Mouse (Mus musculus) stomach, embryonic 16.5 days (tissue): ENCODE results near the gene Rnaseh2c. TPM values are rescaled to one million over a fixed set of nuclear protein-coding genes. Genes with fewer than 3 reads are reported as not detected.
A peak's percentile ranks its signal among the peaks of the same experiment; 100 is the strongest.

ENCODE experiments used
- ATAC-seq: fragments of 200-750 bp; cut with Nextera tagmentation; 2 replicates; pipeline ENCODE4 v1.8.0; 2017; ENCODE audit warnings: moderate number of reproducible peaks, moderate TSS enrichment; ENCODE audit not compliant: insufficient read depth, low FRiP score
- H3K27ac ChIP-seq: fragments of 300-500 bp; sonication (generic); 2 replicates; pipeline ENCODE4 v1.5.1; 2014; ENCODE audit warnings: low read length
- H3K27me3 ChIP-seq: fragments of 300-500 bp; sonication (generic); 2 replicates; pipeline ENCODE4 v1.6.1; 2014; ENCODE audit warnings: low read length, control low read depth, mixed read lengths; ENCODE audit not compliant: control insufficient read depth, insufficient read depth
- H3K36me3 ChIP-seq: fragments of 300-500 bp; sonication (generic); 2 replicates; pipeline ENCODE4 v1.6.1; 2014; ENCODE audit warnings: low read length; ENCODE audit not compliant: control insufficient read depth, insufficient read depth
- H3K4me1 ChIP-seq: fragments of 300-500 bp; sonication (generic); 2 replicates; pipeline ENCODE4 v1.6.1; 2014; ENCODE audit warnings: low read length, control low read depth, mixed read lengths; ENCODE audit not compliant: control insufficient read depth, insufficient read depth
- H3K4me2 ChIP-seq: fragments of 300-500 bp; sonication (generic); 2 replicates; pipeline ENCODE4 v1.6.1; 2014; ENCODE audit warnings: low read depth, low read length, mixed read lengths
- H3K4me3 ChIP-seq: fragments of 300-500 bp; sonication (generic); replicated peaks from 2 replicates; pipeline ENCODE4 v1.5.1; 2014; ENCODE audit warnings: mild to moderate bottlenecking, low read length
- H3K9ac ChIP-seq: fragments of 300-500 bp; sonication (generic); 2 replicates; pipeline ENCODE4 v1.6.1; 2014; ENCODE audit warnings: low read length
- H3K9me3 ChIP-seq: fragments of 300-500 bp; sonication (generic); replicated peaks from 2 replicates; pipeline ENCODE4 v1.6.1; 2016; ENCODE audit warnings: low read length, control low read depth; ENCODE audit not compliant: control insufficient read depth
- WGBS: fragments of 180-500 bp; shearing (Covaris S2); extraction: QIAGEN DNeasy Blood & Tissue Kit; methylation state at CpG from one replicate; pipeline ENCODE4 v1.1.7; 2014; 5-methylcytosine and 5-hydroxymethylcytosine counted together
- polyA plus RNA-seq: library from polyadenylated mRNA; unstranded; fragments of >200 nt; fragmentation: Nextera tagmentation; extraction: Ambion mirVana; gene quantifications from 2 replicates; pipeline ENCODE4 v1.2.1, GENCODE M21; 2015

The Rnaseh2c gene
- polyA plus RNA-seq, 1 experiment from 2014 or later = 125 TPM

DNA sequence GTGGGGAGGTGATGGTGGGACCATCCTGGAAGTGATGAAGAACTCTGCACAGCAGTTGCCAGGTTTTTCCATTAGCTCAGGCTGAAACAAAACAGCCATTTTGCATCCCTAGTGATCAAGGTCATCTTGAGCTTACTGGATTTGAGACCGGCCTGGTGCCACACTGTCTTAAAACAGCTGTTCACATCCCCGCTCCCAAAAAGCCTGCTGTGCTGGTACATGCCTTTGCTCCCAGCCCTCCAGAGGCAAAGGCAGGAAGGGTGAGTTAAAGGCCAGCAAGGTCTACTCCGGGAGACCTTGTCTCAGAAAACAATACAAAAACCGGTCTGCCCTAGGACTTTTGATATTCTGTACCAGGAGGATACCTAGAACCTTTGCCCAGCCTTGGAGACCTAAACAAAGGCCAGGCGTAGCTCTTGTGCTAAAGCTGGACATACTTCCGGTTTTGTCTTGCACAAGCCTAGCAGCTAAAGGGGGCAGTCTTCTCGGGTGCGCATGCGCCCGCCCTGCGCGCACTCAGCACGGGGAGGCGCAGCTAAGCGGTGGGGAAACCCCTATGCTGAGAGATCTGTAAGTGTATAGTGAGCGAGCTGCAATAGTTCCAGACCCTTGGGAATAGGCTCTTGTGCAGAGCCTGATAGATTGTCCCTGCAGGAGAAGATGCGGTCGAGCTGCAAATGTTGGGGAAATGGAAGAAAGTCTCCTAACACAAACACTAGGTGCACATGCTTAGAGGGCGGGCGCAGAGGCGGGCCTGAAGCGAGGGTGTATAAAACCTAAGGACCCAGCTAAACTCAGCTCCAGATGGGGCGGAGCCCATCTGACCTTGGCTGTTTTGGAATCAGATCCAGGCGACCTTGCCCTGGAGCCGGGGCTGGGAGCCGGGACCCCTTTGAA, 47.0 kb downstream of the Rnaseh2c start:
- peak; percentile 93 for ATAC-seq
- H3K27ac ChIP-seq = peak overlapping the region; percentile 84
- H3K27me3 ChIP-seq = no peaks in the 10 kb centered on the region
- peak overlapping the region; percentile 61 for H3K9ac ChIP-seq
- 7% methylated on average over 26 of the region's 26 CpGs for WGBS
- peak overlapping the region; percentile 60 for H3K4me2 ChIP-seq
- H3K4me1 ChIP-seq = peaks cover 10% of the 10 kb centered on the region
- peaks cover 34% of the 10 kb centered on the region for H3K36me3 ChIP-seq
- peak overlapping the region; percentile 39 for H3K4me3 ChIP-seq
- no peaks in the 10 kb centered on the region for H3K9me3 ChIP-seq

DNA sequence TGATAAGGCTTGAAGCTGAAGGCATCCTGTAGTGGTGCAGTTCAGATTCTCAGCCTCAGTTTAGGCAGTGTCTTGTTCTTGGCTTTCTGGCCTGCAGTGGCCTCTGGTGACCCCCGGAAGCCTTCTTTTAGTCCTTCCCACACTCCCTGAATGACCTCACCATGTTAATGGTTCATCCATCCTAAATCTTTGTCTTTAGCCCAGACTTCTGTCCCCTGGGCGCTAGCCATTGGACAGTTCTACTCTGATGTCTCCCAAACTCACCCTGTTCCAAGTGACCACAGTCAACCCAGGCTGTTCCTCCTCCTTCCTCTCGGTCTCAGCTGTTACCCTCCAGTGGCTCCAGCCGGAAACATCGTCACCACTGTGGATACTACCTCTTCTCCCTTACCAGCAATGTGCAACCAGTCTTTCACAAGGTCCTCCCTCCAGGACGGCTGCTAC, 47.6 kb downstream of the Rnaseh2c start:
- Histone ChIP-seq H3K27me3 (no peaks in the 10 kb centered on the region), H3K9me3 (no peaks in the 10 kb centered on the region), H3K27ac (peak overlapping the region; percentile 84), H3K9ac (peak overlapping the region; percentile 61), H3K4me2 (peak overlapping the region; percentile 60), H3K4me1 (peaks cover 12% of the 10 kb centered on the region), H3K4me3 (peak overlapping the region; percentile 39), H3K36me3 (peaks cover 32% of the 10 kb centered on the region)
- 58% methylated on average over 6 of the region's 6 CpGs for WGBS
- no peak for ATAC-seq

DNA sequence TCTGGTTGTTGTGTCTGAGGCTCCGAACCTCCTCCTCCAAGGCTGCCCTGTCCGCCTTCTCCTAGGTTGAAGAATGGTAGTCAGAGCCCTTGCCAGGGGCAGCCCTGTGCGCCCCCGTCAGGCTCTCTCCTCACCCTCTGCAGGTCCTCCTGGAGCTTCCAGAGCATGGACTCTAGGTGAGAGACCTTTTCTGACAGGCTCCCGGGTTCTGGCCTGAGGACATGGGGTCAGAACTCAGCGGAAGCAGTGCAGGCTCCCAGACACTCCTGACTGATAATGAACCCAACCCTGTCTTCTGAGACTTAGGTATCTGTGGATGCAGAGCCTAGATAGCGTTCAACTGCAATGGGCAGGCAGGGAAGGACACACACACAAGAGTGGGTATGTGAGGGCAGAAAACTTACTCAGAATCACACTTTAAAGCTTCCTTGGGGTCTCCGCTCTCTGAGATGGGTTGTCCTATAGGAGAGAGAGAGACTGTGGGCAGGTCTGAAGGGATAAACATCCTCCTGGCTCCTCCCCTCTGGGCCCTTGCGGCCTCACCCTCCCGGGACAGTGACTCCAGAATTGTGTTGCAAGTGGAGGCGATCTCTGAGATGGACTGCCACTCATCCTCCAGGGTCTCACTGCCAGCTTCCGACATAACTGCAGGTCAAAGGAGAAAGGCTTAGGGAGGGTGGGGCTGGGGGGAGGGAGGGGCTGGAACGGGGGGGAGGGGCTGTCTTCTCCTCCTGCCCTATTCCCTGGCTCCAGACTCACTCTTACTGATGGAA, 50.0 kb downstream of the Rnaseh2c start:
- H3K36me3 ChIP-seq = peaks cover 22% of the 10 kb centered on the region
- H3K9me3 ChIP-seq = no peaks in the 10 kb centered on the region
- no peak overlapping the region for H3K4me3 ChIP-seq
- 0 out of 2 replicates have a peak, but pooled peaks cover 6% of the 10 kb centered on the region for H3K27me3 ChIP-seq
- H3K4me1 ChIP-seq = peaks cover 19% of the 10 kb centered on the region
- no peak overlapping the region for H3K9ac ChIP-seq
- no peak overlapping the region for H3K4me2 ChIP-seq
- no peak for ATAC-seq
- H3K27ac ChIP-seq = no peak overlapping the region
- WGBS = 65% methylated on average over 13 of the region's 13 CpGs

DNA sequence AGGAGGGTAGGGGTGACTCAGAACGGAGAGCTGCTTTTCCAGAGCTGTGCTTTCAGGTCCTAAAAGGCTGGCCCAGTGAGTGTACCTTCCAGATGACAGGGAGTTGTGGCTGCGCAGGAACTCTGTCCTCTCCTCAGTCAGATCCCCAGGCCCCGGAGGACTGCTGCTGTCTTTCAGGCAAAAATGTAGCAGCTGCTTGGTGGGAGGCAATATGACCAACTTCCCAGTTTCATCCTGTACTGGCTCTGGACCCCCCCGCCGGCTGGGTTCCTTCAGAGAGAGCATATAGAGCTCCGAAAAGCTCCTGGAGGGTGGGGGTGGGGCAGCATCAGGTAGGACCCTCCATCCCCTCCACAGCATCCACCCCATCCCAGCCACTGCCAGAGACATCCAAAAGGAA, 50.9 kb downstream of the Rnaseh2c start:
- no peak overlapping the region for H3K9ac ChIP-seq
- 0 out of 2 replicates have a peak, but pooled peaks cover 6% of the 10 kb centered on the region for H3K27me3 ChIP-seq
- H3K4me1 ChIP-seq = peaks cover 19% of the 10 kb centered on the region
- WGBS = 89% methylated on average over 6 of the region's 6 CpGs
- H3K4me3 ChIP-seq = no peak overlapping the region
- H3K36me3 ChIP-seq = peaks cover 14% of the 10 kb centered on the region; the same call in 1 of the 2 replicates
- no peaks in the 10 kb centered on the region for H3K9me3 ChIP-seq
- no peak overlapping the region for H3K27ac ChIP-seq
- no peak for ATAC-seq
- no peak overlapping the region for H3K4me2 ChIP-seq

DNA sequence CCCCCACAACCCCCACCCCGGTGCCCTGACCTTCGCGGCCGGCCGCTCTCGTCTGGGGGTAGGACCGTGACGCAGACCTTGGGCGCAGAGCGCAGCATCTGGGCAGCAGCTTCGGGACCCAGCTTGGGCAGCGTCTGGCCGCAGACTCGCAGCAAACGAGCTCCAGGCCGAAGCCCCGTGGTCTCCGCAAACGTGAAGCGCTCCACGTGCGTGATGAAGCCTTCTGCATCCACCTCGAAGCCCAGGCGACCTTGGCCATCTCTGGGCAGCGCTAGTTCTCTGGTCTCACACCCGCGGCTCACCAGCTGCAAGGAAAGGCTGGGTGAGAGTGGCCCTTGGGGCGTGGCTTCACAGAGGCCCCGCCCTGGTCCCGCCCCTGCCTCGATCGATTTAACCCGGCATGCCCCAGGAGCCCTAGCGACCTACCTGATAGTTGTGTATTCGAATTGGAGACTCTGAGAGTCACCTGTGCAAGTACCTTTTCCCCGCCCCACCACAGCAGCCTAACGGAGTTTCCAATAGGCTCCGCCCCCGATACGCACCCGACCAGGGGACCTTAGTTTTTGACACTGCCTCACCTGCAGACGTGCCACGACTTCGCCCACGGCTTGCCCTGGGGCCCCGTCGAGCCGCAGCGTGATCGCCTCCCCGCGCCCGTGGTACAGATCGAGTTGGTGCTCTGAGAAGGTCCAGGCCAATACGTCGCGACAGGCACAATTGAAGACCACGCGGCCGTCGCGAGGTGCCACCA, 52.5 kb downstream of the Rnaseh2c start:
- H3K9ac ChIP-seq = peak overlapping the region; percentile 51
- H3K27ac ChIP-seq = no peak overlapping the region
- peak overlapping the region; percentile 68 for H3K4me2 ChIP-seq
- peaks cover 14% of the 10 kb centered on the region for H3K4me1 ChIP-seq
- 0 out of 2 replicates have a peak, but pooled peaks cover 6% of the 10 kb centered on the region for H3K27me3 ChIP-seq
- peaks cover 13% of the 10 kb centered on the region; the same call in 1 of the 2 replicates for H3K36me3 ChIP-seq
- 20% methylated on average over 62 of the region's 62 CpGs for WGBS
- H3K9me3 ChIP-seq = no peaks in the 10 kb centered on the region
- peak; percentile 85 for ATAC-seq
- peak overlapping the region; percentile 42 for H3K4me3 ChIP-seq

DNA sequence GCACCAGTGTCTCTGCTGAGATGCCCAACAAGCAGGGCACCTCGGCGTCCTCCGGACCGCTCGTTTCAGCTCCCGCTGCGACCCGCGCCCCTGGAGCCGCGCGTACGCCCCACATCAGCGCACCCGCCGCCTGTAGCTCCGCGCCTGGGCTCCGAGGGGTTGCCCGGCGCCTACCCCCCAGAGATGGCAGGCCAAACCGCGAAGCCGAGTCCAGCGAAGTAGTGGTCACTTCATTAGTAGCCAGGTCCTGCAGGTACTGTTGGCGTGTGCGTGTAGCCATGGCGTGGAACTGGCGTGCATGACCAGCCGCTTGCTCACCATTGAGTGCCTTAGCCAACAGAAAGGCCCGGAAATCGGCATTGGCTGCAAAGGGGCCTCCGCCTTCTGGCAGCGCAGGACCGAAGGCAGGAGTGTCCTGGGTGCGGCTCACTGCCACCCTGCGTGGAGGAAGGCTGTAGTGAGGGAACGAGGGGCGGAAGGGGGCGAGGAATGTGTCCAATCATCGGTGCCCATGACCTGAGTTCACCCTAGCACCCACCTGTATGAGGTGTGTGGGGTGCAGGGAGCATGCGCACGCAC, 53.1 kb downstream of the Rnaseh2c start:
- ATAC-seq = peak; percentile 12; the same call in 1 of the 2 replicates
- peak overlapping the region; percentile 68 for H3K4me2 ChIP-seq
- 26% methylated on average over 43 of the region's 43 CpGs for WGBS
- H3K36me3 ChIP-seq = peaks cover 13% of the 10 kb centered on the region; the same call in 1 of the 2 replicates
- H3K4me3 ChIP-seq = peak overlapping the region; percentile 42
- H3K9me3 ChIP-seq = no peaks in the 10 kb centered on the region
- H3K27me3 ChIP-seq = 0 out of 2 replicates have a peak, but pooled peaks cover 6% of the 10 kb centered on the region
- peak overlapping the region; percentile 51 for H3K9ac ChIP-seq
- H3K4me1 ChIP-seq = peaks cover 10% of the 10 kb centered on the region
- H3K27ac ChIP-seq = no peak overlapping the region

Other genes starting within 250 kb of the Rnaseh2c start
- gene Eif1ad, start 235.1 kb upstream of the Rnaseh2c start, polyA plus RNA-seq = 45.8 and 52.1 TPM in 2 replicates
- 377 and 400 TPM in 2 replicates for gene Banf1, start 234.7 kb upstream of the Rnaseh2c start, polyA plus RNA-seq
- gene Sart1, start 213.2 kb upstream of the Rnaseh2c start, polyA plus RNA-seq = 54.1 and 56.4 TPM in 2 replicates
- gene Tsga10ip, start 199.3 kb upstream of the Rnaseh2c start, polyA plus RNA-seq = 7.2 and 8.9 TPM in 2 replicates
- gene Drap1, start 176.9 kb upstream of the Rnaseh2c start, polyA plus RNA-seq = 203 and 207 TPM in 2 replicates
- 14.3 and 14.8 TPM in 2 replicates for gene AI837181, start 176.7 kb upstream of the Rnaseh2c start, polyA plus RNA-seq
- not detected in 2 replicates for gene Fosl1, start 154.3 kb upstream of the Rnaseh2c start, polyA plus RNA-seq
- gene Ccdc85b, start 144.0 kb upstream of the Rnaseh2c start, polyA plus RNA-seq = 4.7 and 5.7 TPM in 2 replicates
- 98.3 and 102 TPM in 2 replicates for gene Fibp, start 141.3 kb upstream of the Rnaseh2c start, polyA plus RNA-seq
- 1.6 and 2.2 TPM in 2 replicates for gene Ctsw, start 133.4 kb upstream of the Rnaseh2c start, polyA plus RNA-seq
- gene Efemp2, start 127.9 kb upstream of the Rnaseh2c start, polyA plus RNA-seq = 156 and 167 TPM in 2 replicates
- 36.5 and 37.6 TPM in 2 replicates for gene Mus81, start 113.5 kb upstream of the Rnaseh2c start, polyA plus RNA-seq
- gene Cfl1, start 111.4 kb upstream of the Rnaseh2c start, polyA plus RNA-seq = 2,233 and 2,288 TPM in 2 replicates
- 0.13 TPM in 1 of 2 replicates, not detected in the other for gene 1700020D05Rik, start 98.1 kb upstream of the Rnaseh2c start, polyA plus RNA-seq
- 9.5 and 10.8 TPM in 2 replicates for gene Snx32, start 91.3 kb upstream of the Rnaseh2c start, polyA plus RNA-seq
- 21.5 and 29.5 TPM in 2 replicates for gene Ovol1, start 41.2 kb upstream of the Rnaseh2c start, polyA plus RNA-seq
- gene Ap5b1, start 33.8 kb upstream of the Rnaseh2c start, polyA plus RNA-seq = 7.4 and 7.8 TPM in 2 replicates
- 43.3 and 45.2 TPM in 2 replicates for gene Kat5, start 8.4 kb downstream of the Rnaseh2c start, polyA plus RNA-seq
- 47.9 and 50.3 TPM in 2 replicates for gene Rela, start 35.6 kb downstream of the Rnaseh2c start, polyA plus RNA-seq
- 17.3 and 18.1 TPM in 2 replicates for gene Sipa1, start 61.8 kb downstream of the Rnaseh2c start, polyA plus RNA-seq
- 20.0 and 20.2 TPM in 2 replicates for gene Map3k11, start 86.9 kb downstream of the Rnaseh2c start, polyA plus RNA-seq
- 17.2 and 17.4 TPM in 2 replicates for gene Pcnx3, start 87.0 kb downstream of the Rnaseh2c start, polyA plus RNA-seq
- 2.0 and 2.2 TPM in 2 replicates for gene Kcnk7, start 102.5 kb downstream of the Rnaseh2c start, polyA plus RNA-seq
- 51.2 and 63.2 TPM in 2 replicates for gene Ehbp1l1, start 124.4 kb downstream of the Rnaseh2c start, polyA plus RNA-seq
- 64.6 and 66.5 TPM in 2 replicates for gene Fam89b, start 127.8 kb downstream of the Rnaseh2c start, polyA plus RNA-seq
- 22.8 and 24.6 TPM in 2 replicates for gene Ltbp3, start 139.0 kb downstream of the Rnaseh2c start, polyA plus RNA-seq
- gene Scyl1, start 169.5 kb downstream of the Rnaseh2c start, polyA plus RNA-seq = 66.3 and 67.8 TPM in 2 replicates